Mouse (Mus musculus): ENCODE measurements around the gene Ptpre. TPM values are rescaled to one million over a fixed set of nuclear protein-coding genes. Genes with fewer than 3 reads are reported as not detected.

Gene Ptpre
- polyA plus RNA-seq (2015; fragmentation: Nextera tagmentation; extraction: Ambion mirVana): 4.7 and 5.2 TPM in 2 replicates

DNA sequence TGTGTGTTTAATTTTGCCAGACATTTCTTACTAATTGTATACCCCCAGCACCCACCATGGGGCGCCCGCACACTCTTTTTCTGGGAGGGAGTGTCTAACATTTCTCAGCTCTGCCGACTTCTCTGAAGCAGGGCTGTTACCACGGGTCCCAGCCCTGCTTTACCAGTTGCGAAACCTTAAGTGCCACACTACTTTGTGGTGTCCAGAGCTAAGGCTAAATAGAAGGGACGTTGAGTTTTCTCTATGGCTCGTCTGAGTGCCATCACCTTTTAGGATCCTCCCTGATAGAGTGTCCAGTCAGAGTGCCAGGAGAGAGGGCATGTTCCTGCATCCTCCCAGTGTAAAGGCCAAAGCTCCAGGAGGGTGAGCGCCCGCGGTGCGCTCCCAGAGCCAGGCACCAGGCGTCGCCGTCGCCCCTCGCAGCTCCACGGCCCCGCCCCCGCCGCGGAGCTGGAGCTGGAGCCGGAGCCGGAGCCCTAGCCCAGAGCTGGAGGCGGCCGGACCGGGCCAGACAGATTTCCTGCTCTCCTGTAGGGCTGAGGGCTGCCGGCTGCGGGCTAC lies at the start of gene Ptpre:
Ptpre (plus strand) TSS at position 141 of the 561 bp plus-strand sequence.
- H3K9me3 ChIP-seq (ENCODE audit: control insufficient read depth): no peaks in the 10 kb centered on the region
- 3% methylated on average over 28 of the region's 28 CpGs for WGBS
- H3K9ac ChIP-seq (ENCODE audit: low read depth, low read length): peak within 1 kb of the TSS; percentile 64
- no peaks in the 10 kb centered on the region; the same call in 1 of the 2 replicates for H3K4me1 ChIP-seq (replicated peaks; ENCODE audit: control insufficient read depth, insufficient read depth, low read length)
- peak within 1 kb of the TSS; percentile 79 for H3K4me3 ChIP-seq (ENCODE audit: low read depth, low read length)
- H3K36me3 ChIP-seq (ENCODE audit: control insufficient read depth, insufficient read depth): 0 out of 2 replicates have a peak, but pooled peaks cover 3% of the 10 kb centered on the region
- H3K4me2 ChIP-seq (replicated peaks; ENCODE audit: low read depth): peak within 1 kb of the TSS; percentile 99
- peak; percentile 93 for TF ChIP-seq CTCF (IDR thresholded peaks at IDR 0.05; ENCODE audit: low read depth)
- ATAC-seq: peak; percentile 89
- no peaks in the 10 kb centered on the region for H3K27me3 ChIP-seq (replicated peaks; ENCODE audit: control insufficient read depth, insufficient read depth, low read length)
- peak within 1 kb of the TSS; percentile 61 for H3K27ac ChIP-seq (ENCODE audit: low read depth, low read length)

GRCm38 (mm10) chr7:135488214-135488810 lies 49.0 kb upstream of the Ptpre start:
- Histone ChIP-seq H3K4me3 (ENCODE audit: low read depth, low read length) (no peak overlapping the region), H3K27ac (ENCODE audit: low read depth, low read length) (no peak overlapping the region), H3K36me3 (ENCODE audit: control insufficient read depth, insufficient read depth) (no peaks in the 10 kb centered on the region), H3K4me1 (replicated peaks; ENCODE audit: control insufficient read depth, insufficient read depth, low read length) (no peaks in the 10 kb centered on the region), H3K9me3 (ENCODE audit: control insufficient read depth) (no peaks in the 10 kb centered on the region; the same call in 1 of the 2 replicates), H3K27me3 (replicated peaks; ENCODE audit: control insufficient read depth, insufficient read depth, low read length) (no peaks in the 10 kb centered on the region), H3K4me2 (replicated peaks; ENCODE audit: low read depth) (no peak overlapping the region), H3K9ac (ENCODE audit: low read depth, low read length) (no peak overlapping the region)
- TF ChIP-seq CTCF (IDR thresholded peaks at IDR 0.05; ENCODE audit: low read depth): peak; percentile 81
- ATAC-seq: 0 out of 2 replicates have a peak, but pooled peaks have one; percentile 7
- 55% methylated on average over 6 of the region's 6 CpGs for WGBS

- no peak for TF ChIP-seq CTCF (IDR thresholded peaks at IDR 0.05; ENCODE audit: low read depth)
- ATAC-seq: no peak
- Histone ChIP-seq H3K9me3 (ENCODE audit: control insufficient read depth) (no peaks in the 10 kb centered on the region; the same call in 1 of the 2 replicates), H3K36me3 (ENCODE audit: control insufficient read depth, insufficient read depth) (no peaks in the 10 kb centered on the region), H3K4me2 (replicated peaks; ENCODE audit: low read depth) (no peak overlapping the region), H3K27ac (ENCODE audit: low read depth, low read length) (no peak overlapping the region), H3K4me1 (replicated peaks; ENCODE audit: control insufficient read depth, insufficient read depth, low read length) (no peaks in the 10 kb centered on the region), H3K9ac (ENCODE audit: low read depth, low read length) (no peak overlapping the region), H3K27me3 (replicated peaks; ENCODE audit: control insufficient read depth, insufficient read depth, low read length) (no peaks in the 10 kb centered on the region), H3K4me3 (ENCODE audit: low read depth, low read length) (no peak overlapping the region)
- WGBS: 76% methylated on average over 9 of the region's 9 CpGs
Observed at GRCm38 (mm10) chr7:135489724-135490499, 47.4 kb upstream of the Ptpre start.

DNA sequence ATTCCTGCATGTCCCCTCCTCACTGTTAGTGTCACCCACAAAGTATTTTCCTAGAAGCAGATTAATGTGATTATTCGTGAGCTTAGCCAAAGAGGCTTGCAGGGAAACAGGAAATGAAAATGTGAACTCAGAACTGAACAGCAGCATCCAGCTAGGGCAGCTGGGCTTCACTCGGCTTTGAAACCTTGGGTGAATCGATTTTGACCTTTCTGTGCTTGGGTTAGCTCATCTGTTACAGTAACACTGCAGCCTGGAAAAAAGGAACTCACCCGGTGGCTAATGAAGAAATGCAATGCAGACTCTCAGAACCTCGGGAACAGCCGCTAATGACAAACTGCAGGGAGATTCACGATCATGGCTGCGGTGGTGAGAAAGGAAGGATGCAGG lies 46.8 kb upstream of the Ptpre start:
- Histone ChIP-seq H3K27ac (ENCODE audit: low read depth, low read length) (no peak overlapping the region), H3K9ac (ENCODE audit: low read depth, low read length) (no peak overlapping the region), H3K4me2 (replicated peaks; ENCODE audit: low read depth) (no peak overlapping the region), H3K36me3 (ENCODE audit: control insufficient read depth, insufficient read depth) (no peaks in the 10 kb centered on the region), H3K27me3 (replicated peaks; ENCODE audit: control insufficient read depth, insufficient read depth, low read length) (no peaks in the 10 kb centered on the region), H3K4me1 (replicated peaks; ENCODE audit: control insufficient read depth, insufficient read depth, low read length) (no peaks in the 10 kb centered on the region), H3K4me3 (ENCODE audit: low read depth, low read length) (no peak overlapping the region), H3K9me3 (ENCODE audit: control insufficient read depth) (no peaks in the 10 kb centered on the region; the same call in 1 of the 2 replicates)
- ATAC-seq: no peak
- WGBS: 49% methylated on average over 8 of the region's 8 CpGs
- TF ChIP-seq CTCF (IDR thresholded peaks at IDR 0.05; ENCODE audit: low read depth): no peak

- Histone ChIP-seq H3K4me3 (ENCODE audit: low read depth, low read length) (no peak overlapping the region), H3K9ac (ENCODE audit: low read depth, low read length) (no peak overlapping the region), H3K9me3 (ENCODE audit: control insufficient read depth) (no peaks in the 10 kb centered on the region; the same call in 1 of the 2 replicates), H3K4me1 (replicated peaks; ENCODE audit: control insufficient read depth, insufficient read depth, low read length) (no peaks in the 10 kb centered on the region), H3K4me2 (replicated peaks; ENCODE audit: low read depth) (no peak overlapping the region), H3K36me3 (ENCODE audit: control insufficient read depth, insufficient read depth) (no peaks in the 10 kb centered on the region), H3K27ac (ENCODE audit: low read depth, low read length) (no peak overlapping the region), H3K27me3 (replicated peaks; ENCODE audit: control insufficient read depth, insufficient read depth, low read length) (no peaks in the 10 kb centered on the region)
- 37% methylated on average over 3 of the region's 3 CpGs for WGBS
- ATAC-seq: peak; percentile 61; the same call in 1 of the 2 replicates
- peak; percentile 81 for TF ChIP-seq CTCF (IDR thresholded peaks at IDR 0.05; ENCODE audit: low read depth)
Observed at GRCm38 (mm10) chr7:135495303-135495702, 42.0 kb upstream of the Ptpre start.

DNA sequence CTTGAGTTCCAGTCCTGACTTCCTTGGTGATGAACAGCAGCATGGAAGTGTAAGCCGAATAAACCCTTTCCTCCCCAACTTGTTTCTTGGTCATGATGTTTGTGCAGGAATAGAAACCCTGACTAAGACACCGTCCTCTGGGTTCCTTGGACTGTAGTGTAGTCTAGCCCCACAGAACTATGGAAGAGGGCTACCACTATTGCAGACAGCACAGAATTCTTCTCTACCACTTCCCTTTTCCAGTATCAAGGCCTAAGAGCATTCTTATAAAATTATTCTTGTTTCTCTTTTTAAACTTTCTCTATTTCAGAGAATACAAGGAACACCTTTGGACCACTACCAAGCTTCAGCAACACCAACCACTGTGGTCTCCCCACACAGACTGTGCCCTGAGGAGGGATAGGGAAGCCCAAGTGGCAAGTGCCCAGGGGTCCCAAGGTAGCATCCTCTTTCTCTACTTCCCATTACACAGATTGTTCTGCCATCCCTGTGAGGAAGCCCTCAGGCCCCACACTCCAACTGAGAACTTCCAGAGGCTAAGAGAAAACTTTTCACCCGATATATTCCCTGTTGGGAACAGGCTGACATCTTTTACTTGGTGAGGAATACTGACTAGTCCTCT lies 38.6 kb upstream of the Ptpre start:
- no peak for ATAC-seq
- no peak overlapping the region for H3K27ac ChIP-seq (ENCODE audit: low read depth, low read length)
- 87% methylated on average over 3 of the region's 3 CpGs for WGBS
- no peak for TF ChIP-seq CTCF (IDR thresholded peaks at IDR 0.05; ENCODE audit: low read depth)
- H3K4me2 ChIP-seq (replicated peaks; ENCODE audit: low read depth): no peak overlapping the region
- no peak overlapping the region for H3K4me3 ChIP-seq (ENCODE audit: low read depth, low read length)
- H3K27me3 ChIP-seq (replicated peaks; ENCODE audit: control insufficient read depth, insufficient read depth, low read length): no peaks in the 10 kb centered on the region
- no peak overlapping the region for H3K9ac ChIP-seq (ENCODE audit: low read depth, low read length)
- no peaks in the 10 kb centered on the region for H3K9me3 ChIP-seq (ENCODE audit: control insufficient read depth)
- no peaks in the 10 kb centered on the region for H3K36me3 ChIP-seq (ENCODE audit: control insufficient read depth, insufficient read depth)
- no peaks in the 10 kb centered on the region for H3K4me1 ChIP-seq (replicated peaks; ENCODE audit: control insufficient read depth, insufficient read depth, low read length)

Data from intestine, postnatal 0 days (tissue).